Mouse (Mus musculus): ENCODE measurements at regions not wholly inside any gene's neighbourhood (a gene's known extent, or its start where the extent isn't known, plus 50 kb on each side); places are given as distances from the start of the nearest gene placed in this dataset.

GRCm38 (mm10) chr17:89982904-89983303 lies 72.7 kb upstream of the Gm10184 start:
- H3K27ac ChIP-seq (replicated peaks), result no peak overlapping the region
- no peaks in the 10 kb centered on the region; the same call in 1 of the 2 replicates for H3K4me1 ChIP-seq (replicated peaks)
- H3K9ac ChIP-seq, result no peak overlapping the region
- H3K9me3 ChIP-seq, result no peaks in the 10 kb centered on the region
- WGBS, result 39% methylated on average over 3 of the region's 3 CpGs
- H3K4me3 ChIP-seq, result no peak overlapping the region
- H3K36me3 ChIP-seq, result no peaks in the 10 kb centered on the region
- H3K27me3 ChIP-seq, result no peaks in the 10 kb centered on the region
- ATAC-seq (ENCODE audit: low read depth), result peak; percentile 27; the same call in 1 of the 2 replicates
- H3K4me2 ChIP-seq, result no peak overlapping the region

- Histone ChIP-seq H3K27ac (replicated peaks) (no peak overlapping the region), H3K4me1 (replicated peaks) (no peaks in the 10 kb centered on the region), H3K36me3 (no peaks in the 10 kb centered on the region), H3K4me2 (no peak overlapping the region), H3K9me3 (no peaks in the 10 kb centered on the region), H3K27me3 (no peaks in the 10 kb centered on the region), H3K9ac (no peak overlapping the region), H3K4me3 (no peak overlapping the region)
- no peak for ATAC-seq (ENCODE audit: low read depth)
- 58% methylated on average over 5 of the region's 5 CpGs for WGBS
Observed at GRCm38 (mm10) chr17:89979055-89979853, 69.0 kb upstream of the Gm10184 start.

- WGBS, result 94% methylated on average over 1 of the region's 1 CpGs
- Histone ChIP-seq H3K27ac (replicated peaks) (no peak overlapping the region), H3K4me2 (no peak overlapping the region), H3K4me1 (replicated peaks) (no peaks in the 10 kb centered on the region), H3K36me3 (no peaks in the 10 kb centered on the region), H3K9me3 (no peaks in the 10 kb centered on the region), H3K4me3 (no peak overlapping the region), H3K27me3 (no peaks in the 10 kb centered on the region), H3K9ac (no peak overlapping the region)
- no peak for ATAC-seq (ENCODE audit: low read depth)
Observed at GRCm38 (mm10) chr17:89963000-89963399, 52.8 kb upstream of the Gm10184 start.

- ATAC-seq (ENCODE audit: low read depth), result no peak
- Histone ChIP-seq H3K36me3 (no peaks in the 10 kb centered on the region), H3K27me3 (no peaks in the 10 kb centered on the region), H3K4me2 (no peak overlapping the region), H3K4me1 (replicated peaks) (no peaks in the 10 kb centered on the region), H3K9ac (no peak overlapping the region), H3K27ac (replicated peaks) (no peak overlapping the region), H3K4me3 (no peak overlapping the region), H3K9me3 (no peaks in the 10 kb centered on the region)
- 78% methylated on average over 1 of the region's 1 CpGs for WGBS
Observed at GRCm38 (mm10) chr17:89961431-89961830, 51.2 kb upstream of the Gm10184 start.

GRCm38 (mm10) chr17:89960368-89960767 lies 50.1 kb upstream of the Gm10184 start:
- no peaks in the 10 kb centered on the region for H3K4me1 ChIP-seq (replicated peaks)
- 30% methylated on average over 1 of the region's 1 CpGs for WGBS
- H3K9me3 ChIP-seq, result no peaks in the 10 kb centered on the region
- no peak overlapping the region for H3K9ac ChIP-seq
- H3K27me3 ChIP-seq, result no peaks in the 10 kb centered on the region
- H3K27ac ChIP-seq (replicated peaks), result no peak overlapping the region
- H3K4me2 ChIP-seq, result no peak overlapping the region
- ATAC-seq (ENCODE audit: low read depth), result no peak
- H3K4me3 ChIP-seq, result no peak overlapping the region
- H3K36me3 ChIP-seq, result no peaks in the 10 kb centered on the region

Data from neural tube, embryonic 13.5 days (tissue).